Mouse (Mus musculus) hindbrain, embryonic 13.5 days (tissue): ENCODE data around the gene Cd55b. TPM values are rescaled to one million over a fixed set of nuclear protein-coding genes. Genes with fewer than 3 reads are reported as not detected.
"Not testable (repeated sequence)": the region's sequence is repeated elsewhere in the genome, so short reads cannot be mapped to it uniquely, and the experiment has no call there.

Experiments
- ATAC-seq: fragments of 200-750 bp; cut with Nextera tagmentation; 2 replicates; pipeline ENCODE4 v1.8.0; 2017; ENCODE audit warnings: moderate TSS enrichment; ENCODE audit not compliant: low FRiP score
- H3K27ac ChIP-seq: fragments of 300-500 bp; sonication (generic); 2 replicates; pipeline ENCODE4 v1.5.1; 2015; ENCODE audit warnings: inconsistent platforms, mild to moderate bottlenecking, moderate library complexity
- H3K27me3 ChIP-seq: fragments of 300-500 bp; sonication (generic); 2 replicates; pipeline ENCODE4 v1.6.1; 2015; ENCODE audit warnings: mild to moderate bottlenecking, inconsistent platforms
- H3K36me3 ChIP-seq: fragments of 300-500 bp; sonication (generic); 2 replicates; pipeline ENCODE4 v1.6.1; 2015; ENCODE audit warnings: mild to moderate bottlenecking, inconsistent platforms
- H3K4me1 ChIP-seq: fragments of 300-500 bp; sonication (generic); replicated peaks from 2 replicates; pipeline ENCODE4 v1.6.1; 2015; ENCODE audit warnings: inconsistent platforms
- H3K4me2 ChIP-seq: fragments of 300-500 bp; sonication (generic); 2 replicates; pipeline ENCODE4 v1.6.1; 2015; ENCODE audit warnings: inconsistent platforms, mild to moderate bottlenecking, moderate library complexity
- H3K4me3 ChIP-seq: fragments of 300-500 bp; sonication (generic); 2 replicates; pipeline ENCODE4 v1.5.1; 2015; ENCODE audit warnings: mild to moderate bottlenecking, inconsistent platforms
- H3K9ac ChIP-seq: fragments of 300-500 bp; sonication (generic); 2 replicates; pipeline ENCODE4 v1.6.1; 2015; ENCODE audit warnings: mild to moderate bottlenecking, inconsistent platforms
- H3K9me3 ChIP-seq: fragments of 300-500 bp; sonication (generic); 2 replicates; pipeline ENCODE4 v1.6.1; 2016; ENCODE audit warnings: inconsistent platforms
- WGBS: fragments of 180-500 bp; shearing (Covaris S2); methylation state at CpG from one replicate; pipeline ENCODE4 v1.1.7; 2015; 5-methylcytosine and 5-hydroxymethylcytosine counted together
- polyA plus RNA-seq: library from polyadenylated mRNA; unstranded; fragments of >200 nt; fragmentation: Nextera tagmentation; extraction: Ambion mirVana; gene quantifications from 2 replicates; pipeline ENCODE4 v1.2.1, GENCODE M21; 2015

Gene Cd55b
- polyA plus RNA-seq, 1 experiment from 2014 or later, result not detected

GRCm38 (mm10) chr1:130397109-130397508 is 25.7 kb downstream of the Cd55b start:
- not testable (repeated sequence) for H3K4me2 ChIP-seq, ATAC-seq, H3K4me3 ChIP-seq, H3K9me3 ChIP-seq, H3K36me3 ChIP-seq, H3K27ac ChIP-seq, H3K27me3 ChIP-seq, H3K4me1 ChIP-seq, H3K9ac ChIP-seq

DNA sequence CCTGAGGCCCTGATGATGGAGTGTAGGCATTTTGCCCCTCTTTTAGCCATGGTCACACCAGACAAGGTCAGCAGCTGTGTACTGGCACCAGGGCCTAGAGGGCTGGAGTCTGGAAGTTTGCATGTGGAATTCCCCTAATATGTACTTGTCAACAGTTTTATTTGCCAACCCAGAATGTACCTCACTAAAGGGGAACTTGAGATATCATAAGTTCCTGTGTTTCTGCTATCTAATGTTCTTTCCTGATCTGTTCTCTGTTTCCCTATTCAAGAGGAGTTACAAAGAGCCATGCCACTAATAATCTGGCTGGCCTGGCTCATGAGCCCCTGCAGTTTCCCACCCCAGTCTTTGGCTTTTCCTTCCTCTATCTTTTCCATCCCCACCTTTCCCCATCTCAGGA is 35.5 kb downstream of the Cd55b start:
- not testable (repeated sequence) for H3K27me3 ChIP-seq, H3K27ac ChIP-seq, H3K4me1 ChIP-seq, H3K4me2 ChIP-seq, H3K9ac ChIP-seq, H3K9me3 ChIP-seq, H3K4me3 ChIP-seq, H3K36me3 ChIP-seq, ATAC-seq

GRCm38 (mm10) chr1:130377726-130378429 is 44.9 kb downstream of the Cd55b start:
- WGBS, result 92% methylated on average over 14 of the region's 14 CpGs
- no peaks in the 10 kb centered on the region for H3K27me3 ChIP-seq
- no peak overlapping the region for H3K4me3 ChIP-seq
- no peak for ATAC-seq
- H3K9me3 ChIP-seq, result no peaks in the 10 kb centered on the region
- no peak overlapping the region for H3K9ac ChIP-seq
- H3K4me1 ChIP-seq, result no peaks in the 10 kb centered on the region
- no peaks in the 10 kb centered on the region for H3K36me3 ChIP-seq
- H3K4me2 ChIP-seq, result no peak overlapping the region
- H3K27ac ChIP-seq, result no peak overlapping the region

DNA sequence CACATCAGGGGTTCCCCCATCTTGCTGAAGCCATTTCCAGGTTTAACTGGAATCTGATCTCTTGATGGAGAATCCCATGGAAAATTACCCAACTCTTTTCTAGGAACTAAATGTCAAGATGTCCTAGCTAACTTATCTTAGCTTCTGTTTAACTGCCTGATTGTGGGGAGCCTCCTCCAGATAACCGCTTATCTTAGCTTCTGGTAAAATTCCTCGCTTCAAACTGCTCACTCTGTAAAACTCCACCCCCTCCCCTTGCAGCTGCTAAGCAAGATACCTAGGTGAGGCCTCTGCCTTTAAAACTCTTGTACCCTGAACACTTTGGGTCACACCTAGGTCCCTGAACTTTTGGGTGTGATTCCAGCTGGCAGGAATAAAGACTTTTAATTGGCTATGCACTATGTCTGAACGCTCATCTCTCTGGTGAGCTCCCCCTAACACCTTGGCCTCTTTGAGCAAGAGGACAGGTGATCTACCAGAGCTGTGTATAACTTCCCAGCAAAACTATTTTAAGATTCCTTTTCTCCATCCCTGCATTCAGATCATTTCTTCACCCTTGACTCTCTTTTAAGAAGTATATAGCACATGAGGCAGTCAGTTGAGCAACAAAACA is 48.5 kb downstream of the Cd55b start:
- 84% methylated on average over 3 of the region's 3 CpGs for whole genome bisulfite sequencing
- no peaks in the 10 kb centered on the region for H3K4me1 ChIP-seq
- H3K27me3 ChIP-seq, result no peaks in the 10 kb centered on the region
- no peak for ATAC-seq
- H3K4me3 ChIP-seq, result no peak overlapping the region
- no peak overlapping the region for H3K4me2 ChIP-seq
- no peaks in the 10 kb centered on the region for H3K9me3 ChIP-seq
- H3K27ac ChIP-seq, result no peak overlapping the region
- H3K9ac ChIP-seq, result no peak overlapping the region
- H3K36me3 ChIP-seq, result no peaks in the 10 kb centered on the region

DNA sequence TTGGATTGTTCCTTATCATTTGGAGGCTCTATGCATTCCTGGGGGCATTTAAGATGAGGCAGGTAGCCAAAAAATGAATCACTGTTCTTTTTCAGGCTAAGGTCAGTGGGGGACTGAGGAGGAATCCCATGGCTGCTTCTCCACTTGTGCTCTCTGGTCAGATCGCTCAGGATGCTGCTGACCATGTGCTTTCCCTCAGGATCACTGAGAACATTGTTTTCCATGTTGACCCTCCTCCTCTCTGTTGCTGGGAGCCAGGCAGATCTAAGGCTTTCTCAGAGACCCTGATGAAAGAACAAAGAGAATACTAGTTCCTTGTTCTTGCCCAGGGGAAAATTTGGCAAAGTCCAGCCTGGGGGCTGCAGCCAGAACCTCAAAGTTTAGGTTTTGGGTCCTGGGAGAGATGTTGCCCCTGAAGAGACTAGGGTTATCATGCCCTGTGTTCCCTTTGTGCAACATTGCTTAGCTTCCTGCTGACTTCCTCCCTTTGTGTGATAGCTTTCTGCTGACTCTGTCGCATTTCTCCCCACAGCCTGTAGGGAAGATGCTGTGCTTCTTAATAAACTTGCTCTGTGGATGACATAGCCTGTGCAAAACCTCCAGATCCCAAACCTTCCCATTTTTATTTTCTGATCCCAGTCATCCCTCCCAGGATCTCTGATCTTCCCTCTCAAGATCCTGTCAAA is 49.3 kb downstream of the Cd55b start:
- Histone ChIP-seq H3K36me3 (no peaks in the 10 kb centered on the region), H3K9me3 (no peaks in the 10 kb centered on the region), H3K4me2 (no peak overlapping the region), H3K27ac (no peak overlapping the region), H3K4me3 (no peak overlapping the region), H3K4me1 (no peaks in the 10 kb centered on the region), H3K27me3 (no peaks in the 10 kb centered on the region), H3K9ac (no peak overlapping the region)
- 28% methylated on average over 2 of the region's 2 CpGs for WGBS
- no peak for ATAC-seq

- H3K27me3 ChIP-seq, result no peaks in the 10 kb centered on the region
- no peak overlapping the region for H3K4me3 ChIP-seq
- no peaks in the 10 kb centered on the region for H3K36me3 ChIP-seq
- ATAC-seq, result 0 out of 2 replicates have a peak, but pooled peaks have one; percentile 74
- WGBS, result 42% methylated on average over 7 of the region's 7 CpGs
- H3K9me3 ChIP-seq, result no peaks in the 10 kb centered on the region
- H3K9ac ChIP-seq, result no peak overlapping the region
- no peak overlapping the region for H3K27ac ChIP-seq
- H3K4me1 ChIP-seq, result no peaks in the 10 kb centered on the region
- no peak overlapping the region for H3K4me2 ChIP-seq
Measured at GRCm38 (mm10) chr1:130371895-130372528, 50.8 kb downstream of the Cd55b start.

GRCm38 (mm10) chr1:130371291-130371690 is 51.5 kb downstream of the Cd55b start:
- no peak for ATAC-seq

DNA sequence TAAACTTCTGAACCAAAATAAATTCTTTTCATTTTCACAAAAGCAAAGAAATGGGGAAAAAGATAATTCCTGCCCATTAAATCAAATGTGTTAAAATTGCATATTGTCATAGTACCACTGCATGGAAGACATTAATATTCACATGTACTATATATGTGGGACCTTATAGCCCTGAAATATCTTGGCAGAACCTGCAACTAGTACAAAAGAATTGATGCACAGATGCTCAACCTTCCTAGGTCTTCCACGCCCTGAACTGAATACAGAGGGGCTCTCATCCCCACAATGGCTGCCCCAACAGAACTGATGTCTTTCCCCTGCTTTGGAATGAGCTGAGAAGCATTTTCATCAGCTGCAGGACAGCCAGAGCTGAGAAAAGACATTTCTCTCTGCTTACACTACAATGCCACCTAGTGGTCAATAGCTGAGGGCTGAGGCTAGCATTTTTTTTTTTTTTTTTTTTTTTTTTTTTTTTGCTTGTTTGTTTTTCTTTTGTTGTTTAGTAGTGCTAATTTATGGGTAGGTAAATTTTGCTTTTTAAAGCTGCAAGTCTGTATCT is 72.7 kb downstream of the Cd55b start:
- H3K27me3 ChIP-seq, result no peaks in the 10 kb centered on the region
- no peaks in the 10 kb centered on the region for H3K36me3 ChIP-seq
- H3K4me3 ChIP-seq, result no peak overlapping the region
- H3K9ac ChIP-seq, result no peak overlapping the region
- H3K4me2 ChIP-seq, result no peak overlapping the region
- WGBS, result 17% methylated on average over 1 of the region's 1 CpGs
- no peak overlapping the region for H3K27ac ChIP-seq
- H3K9me3 ChIP-seq, result no peaks in the 10 kb centered on the region
- H3K4me1 ChIP-seq, result no peaks in the 10 kb centered on the region
- peak; percentile 65 for ATAC-seq

More at GRCm38 (mm10) chr1:130371291-130371690, 51.5 kb downstream of the Cd55b start:
- H3K4me3 ChIP-seq, result no peak overlapping the region
- no peaks in the 10 kb centered on the region for H3K27me3 ChIP-seq
- no peaks in the 10 kb centered on the region for H3K9me3 ChIP-seq
- no peaks in the 10 kb centered on the region for H3K4me1 ChIP-seq
- H3K27ac ChIP-seq, result no peak overlapping the region
- no peak overlapping the region for H3K4me2 ChIP-seq
- H3K9ac ChIP-seq, result no peak overlapping the region
- H3K36me3 ChIP-seq, result no peaks in the 10 kb centered on the region
- 76% methylated on average over 5 of the region's 5 CpGs for WGBS

- no peak for ATAC-seq
- no peak overlapping the region for H3K9ac ChIP-seq
- no peak overlapping the region for H3K4me3 ChIP-seq
- 89% methylated on average over 9 of the region's 9 CpGs for WGBS
- H3K36me3 ChIP-seq, result no peaks in the 10 kb centered on the region
- no peak overlapping the region for H3K4me2 ChIP-seq
- no peaks in the 10 kb centered on the region for H3K27me3 ChIP-seq
- no peak overlapping the region for H3K27ac ChIP-seq
- no peaks in the 10 kb centered on the region for H3K9me3 ChIP-seq
- H3K4me1 ChIP-seq, result no peaks in the 10 kb centered on the region
Measured at GRCm38 (mm10) chr1:130342429-130342828, 80.4 kb downstream of the Cd55b start.

Other genes starting within 250 kb of the Cd55b start
- gene Cd55, start 39.7 kb upstream of the Cd55b start, polyA plus RNA-seq, result 7.1 and 8.1 TPM in 2 replicates
- gene Zp3r, start 206.6 kb upstream of the Cd55b start, polyA plus RNA-seq, result not detected in 2 replicates
- gene C4bp, start 238.6 kb upstream of the Cd55b start, polyA plus RNA-seq, result not detected in 2 replicates